Mouse (Mus musculus): ENCODE measurements at regions not wholly inside any gene's neighbourhood (a gene's known extent, or its start where the extent isn't known, plus 50 kb on each side); places are given as distances from the start of the nearest gene placed in this dataset.

- no peak overlapping the region for H3K4me3 ChIP-seq (ENCODE audit: insufficient read depth, low read depth, low read length)
- no peak for TF ChIP-seq CTCF (IDR thresholded peaks at IDR 0.05; ENCODE audit: insufficient read depth, low read depth, low read length)
- TF ChIP-seq POLR2A (IDR thresholded peaks at IDR 0.05; ENCODE audit: insufficient read depth, low read depth, low read length): no peak
- H3K4me1 ChIP-seq (ENCODE audit: control insufficient read depth, insufficient read depth, low read length): peaks cover 3% of the 10 kb centered on the region; the same call in 1 of the 2 replicates
- WGBS: 89% methylated on average over 4 of the region's 4 CpGs
- no peak overlapping the region for H3K27ac ChIP-seq (ENCODE audit: insufficient read depth, low read depth, low read length)
Observed at GRCm38 (mm10) chr15:7497852-7498251, 99.7 kb upstream of the Egflam start.

- TF ChIP-seq CTCF (IDR thresholded peaks at IDR 0.05; ENCODE audit: insufficient read depth, low read depth, low read length) (no peak), POLR2A (IDR thresholded peaks at IDR 0.05; ENCODE audit: insufficient read depth, low read depth, low read length) (no peak)
- H3K4me1 ChIP-seq (ENCODE audit: control insufficient read depth, insufficient read depth, low read length): no peaks in the 10 kb centered on the region
- WGBS: 53% methylated on average over 8 of the region's 8 CpGs
Observed at GRCm38 (mm10) chr15:7508535-7508934, 110.3 kb upstream of the Egflam start.

GRCm38 (mm10) chr15:7514743-7515273 is 116.6 kb upstream of the Egflam start:
- Histone ChIP-seq H3K4me1 (ENCODE audit: control insufficient read depth, insufficient read depth, low read length) (no peaks in the 10 kb centered on the region), H3K27ac (ENCODE audit: insufficient read depth, low read depth, low read length) (no peak overlapping the region), H3K4me3 (ENCODE audit: insufficient read depth, low read depth, low read length) (no peak overlapping the region)
- 84% methylated on average over 13 of the region's 13 CpGs for WGBS
- TF ChIP-seq POLR2A (IDR thresholded peaks at IDR 0.05; ENCODE audit: insufficient read depth, low read depth, low read length): no peak
- no peak for TF ChIP-seq CTCF (IDR thresholded peaks at IDR 0.05; ENCODE audit: insufficient read depth, low read depth, low read length)

More at GRCm38 (mm10) chr15:7508535-7508934, 110.3 kb upstream of the Egflam start:
- Histone ChIP-seq H3K27ac (ENCODE audit: insufficient read depth, low read depth, low read length) (no peak overlapping the region), H3K4me3 (ENCODE audit: insufficient read depth, low read depth, low read length) (no peak overlapping the region)

DNA sequence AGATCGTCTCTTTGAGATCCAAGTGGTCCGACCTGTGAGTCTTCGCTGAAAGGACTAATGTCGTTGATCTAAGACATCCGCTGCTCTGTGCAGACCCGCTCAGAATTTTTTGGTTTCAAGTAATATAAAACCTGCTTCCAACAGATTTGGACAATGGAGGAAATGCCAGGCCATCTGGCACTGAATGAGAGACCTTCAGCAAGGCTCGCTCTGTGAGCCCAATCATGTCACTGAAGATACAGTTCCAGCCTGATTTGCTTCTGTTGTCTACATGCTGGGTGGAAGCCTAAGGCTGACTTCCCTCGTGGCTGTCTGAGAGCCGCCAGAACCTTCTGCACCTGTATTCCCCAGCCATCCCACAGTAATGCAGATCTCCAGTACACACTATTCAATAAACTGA is 123.4 kb upstream of the Egflam start:
- TF ChIP-seq CTCF (IDR thresholded peaks at IDR 0.05; ENCODE audit: insufficient read depth, low read depth, low read length): no peak
- TF ChIP-seq POLR2A (IDR thresholded peaks at IDR 0.05; ENCODE audit: insufficient read depth, low read depth, low read length): no peak

GRCm38 (mm10) chr15:7522902-7523786 is 124.9 kb upstream of the Egflam start:
- Histone ChIP-seq H3K27ac (ENCODE audit: insufficient read depth, low read depth, low read length) (no peak overlapping the region), H3K4me1 (ENCODE audit: control insufficient read depth, insufficient read depth, low read length) (no peaks in the 10 kb centered on the region), H3K4me3 (ENCODE audit: insufficient read depth, low read depth, low read length) (no peak overlapping the region)
- 91% methylated on average over 14 of the region's 14 CpGs for WGBS
- no peak for TF ChIP-seq CTCF (IDR thresholded peaks at IDR 0.05; ENCODE audit: insufficient read depth, low read depth, low read length)
- no peak for TF ChIP-seq POLR2A (IDR thresholded peaks at IDR 0.05; ENCODE audit: insufficient read depth, low read depth, low read length)

More for the DNA sequence above, 123.4 kb upstream of the Egflam start:
- no peak overlapping the region for H3K27ac ChIP-seq (ENCODE audit: insufficient read depth, low read depth, low read length)
- 85% methylated on average over 9 of the region's 9 CpGs for WGBS
- H3K4me3 ChIP-seq (ENCODE audit: insufficient read depth, low read depth, low read length): no peak overlapping the region
- no peaks in the 10 kb centered on the region for H3K4me1 ChIP-seq (ENCODE audit: control insufficient read depth, insufficient read depth, low read length)

GRCm38 (mm10) chr15:7530959-7531588 is 132.9 kb upstream of the Egflam start:
- TF ChIP-seq CTCF (IDR thresholded peaks at IDR 0.05; ENCODE audit: insufficient read depth, low read depth, low read length): no peak
- no peak for TF ChIP-seq POLR2A (IDR thresholded peaks at IDR 0.05; ENCODE audit: insufficient read depth, low read depth, low read length)
- Histone ChIP-seq H3K27ac (ENCODE audit: insufficient read depth, low read depth, low read length) (no peak overlapping the region), H3K4me1 (ENCODE audit: control insufficient read depth, insufficient read depth, low read length) (no peaks in the 10 kb centered on the region), H3K4me3 (ENCODE audit: insufficient read depth, low read depth, low read length) (no peak overlapping the region)
- 32% methylated on average over 5 of the region's 5 CpGs for WGBS

- no peak overlapping the region for H3K4me3 ChIP-seq (ENCODE audit: insufficient read depth, low read depth, low read length)
- WGBS: 58% methylated on average over 4 of the region's 4 CpGs
- no peak for TF ChIP-seq POLR2A (IDR thresholded peaks at IDR 0.05; ENCODE audit: insufficient read depth, low read depth, low read length)
- no peak for TF ChIP-seq CTCF (IDR thresholded peaks at IDR 0.05; ENCODE audit: insufficient read depth, low read depth, low read length)
- no peaks in the 10 kb centered on the region for H3K4me1 ChIP-seq (ENCODE audit: control insufficient read depth, insufficient read depth, low read length)
- H3K27ac ChIP-seq (ENCODE audit: insufficient read depth, low read depth, low read length): no peak overlapping the region
Observed at GRCm38 (mm10) chr15:7537858-7538257, 139.7 kb upstream of the Egflam start.

DNA sequence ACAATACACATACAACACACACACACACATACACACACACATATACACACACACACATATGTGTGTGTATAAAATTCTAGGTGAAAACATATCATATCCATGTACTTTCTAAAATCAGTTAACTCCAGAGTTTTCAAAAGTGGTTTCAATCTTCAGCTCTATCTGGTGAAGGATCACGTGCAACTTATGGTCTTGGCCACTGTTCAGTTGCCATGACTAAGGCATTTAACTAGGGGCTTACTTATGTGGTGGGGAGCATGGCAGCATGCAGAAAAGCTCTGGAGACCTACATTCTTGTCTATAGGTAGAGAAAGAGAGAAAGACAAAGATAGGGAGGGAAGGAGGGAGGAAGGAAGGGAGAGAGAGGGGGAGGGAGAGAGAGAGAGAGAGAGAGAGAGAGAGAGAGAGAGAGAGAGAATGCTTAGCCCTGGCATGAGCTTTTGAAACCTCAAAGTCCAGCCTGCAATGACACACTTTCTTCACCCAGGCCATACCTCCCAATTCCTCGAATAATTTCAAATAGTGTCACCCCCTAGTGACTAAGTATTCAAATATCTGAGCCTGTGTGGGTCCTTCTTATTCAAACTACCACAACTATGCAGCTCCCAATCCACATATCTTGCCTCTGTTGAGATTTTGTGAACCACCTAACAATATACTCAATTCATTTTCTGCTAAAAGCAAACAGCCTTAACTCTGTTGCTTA is 155.1 kb upstream of the Egflam start:
- H3K27ac ChIP-seq (ENCODE audit: insufficient read depth, low read depth, low read length): no peak overlapping the region
- H3K4me1 ChIP-seq (ENCODE audit: control insufficient read depth, insufficient read depth, low read length): no peaks in the 10 kb centered on the region
- H3K4me3 ChIP-seq (ENCODE audit: insufficient read depth, low read depth, low read length): no peak overlapping the region
- WGBS: 74% methylated on average over 2 of the region's 2 CpGs
- TF ChIP-seq CTCF (IDR thresholded peaks at IDR 0.05; ENCODE audit: insufficient read depth, low read depth, low read length): no peak
- no peak for TF ChIP-seq POLR2A (IDR thresholded peaks at IDR 0.05; ENCODE audit: insufficient read depth, low read depth, low read length)

Data from olfactory bulb, adult 2 months (tissue).